Mouse (Mus musculus) spleen, postnatal 10 days (tissue): ENCODE results near the gene Mlf2.

ENCODE experiments used
- DNase-seq, 2 experiments: peaks; one replicate each; pipeline ENCODE4 v3.0.0; 2021 to 2022; ENCODE audit warnings: low spot score in 2 of 2

Mlf2 gene

DNA sequence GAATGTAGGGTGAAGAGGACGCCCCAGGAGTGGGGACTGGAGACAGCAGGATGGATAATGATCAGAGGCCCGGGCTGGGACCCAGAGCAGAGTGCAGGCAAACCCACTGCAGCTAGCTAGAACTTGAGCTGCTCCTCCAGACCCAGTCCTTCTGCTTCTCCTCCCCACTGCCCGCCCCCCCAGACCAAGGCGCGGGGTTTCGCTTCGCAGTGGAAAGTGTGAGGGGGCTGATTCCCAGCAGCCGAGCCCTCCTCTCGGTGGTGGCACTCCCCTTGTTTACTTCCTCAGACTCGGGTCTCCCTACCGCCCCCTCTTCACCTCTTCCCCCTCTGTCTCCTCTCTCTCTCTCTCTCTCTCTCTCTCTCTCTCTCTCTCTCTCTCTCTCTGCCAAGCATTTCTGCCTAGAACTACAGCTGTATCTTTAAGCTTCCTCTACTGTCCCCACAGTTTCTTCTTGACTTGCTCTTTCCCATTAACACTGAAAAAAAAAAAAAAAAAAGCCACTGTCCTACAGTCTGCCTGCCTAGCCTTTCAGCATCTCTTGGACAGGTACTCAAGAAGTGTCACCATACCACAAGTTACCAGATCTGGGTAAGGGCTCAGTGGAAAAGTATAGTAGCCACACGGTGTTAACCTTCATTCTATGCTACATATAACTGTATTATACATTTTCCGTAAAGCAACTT, 19.5 kb upstream of the Mlf2 start, which contains the start of gene Lag3:
Gene Lag3 (minus strand): TSS at position 173 of the 686 bp plus-strand sequence.
- no peak for DNase-seq

DNA sequence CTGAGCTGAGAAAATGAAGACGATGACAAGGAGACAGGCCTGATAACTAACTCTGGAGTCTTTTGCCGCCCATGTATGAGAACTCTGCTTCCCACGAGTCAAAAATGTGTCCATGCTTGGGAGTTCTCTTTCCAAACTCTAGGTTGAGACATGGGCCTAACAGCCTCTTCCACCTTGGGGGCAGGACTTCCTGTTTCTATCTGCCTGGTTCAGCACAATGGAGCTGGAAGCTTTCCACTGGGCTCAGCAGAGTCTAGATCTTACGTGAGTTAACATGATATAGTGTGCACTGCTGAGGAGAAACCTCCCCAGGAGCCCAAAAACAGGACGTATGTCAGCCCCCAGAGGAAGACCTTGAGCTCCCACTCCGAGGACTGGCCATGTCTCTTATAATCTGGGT, 18.0 kb upstream of the Mlf2 start:
- DNase-seq: no peak

DNA sequence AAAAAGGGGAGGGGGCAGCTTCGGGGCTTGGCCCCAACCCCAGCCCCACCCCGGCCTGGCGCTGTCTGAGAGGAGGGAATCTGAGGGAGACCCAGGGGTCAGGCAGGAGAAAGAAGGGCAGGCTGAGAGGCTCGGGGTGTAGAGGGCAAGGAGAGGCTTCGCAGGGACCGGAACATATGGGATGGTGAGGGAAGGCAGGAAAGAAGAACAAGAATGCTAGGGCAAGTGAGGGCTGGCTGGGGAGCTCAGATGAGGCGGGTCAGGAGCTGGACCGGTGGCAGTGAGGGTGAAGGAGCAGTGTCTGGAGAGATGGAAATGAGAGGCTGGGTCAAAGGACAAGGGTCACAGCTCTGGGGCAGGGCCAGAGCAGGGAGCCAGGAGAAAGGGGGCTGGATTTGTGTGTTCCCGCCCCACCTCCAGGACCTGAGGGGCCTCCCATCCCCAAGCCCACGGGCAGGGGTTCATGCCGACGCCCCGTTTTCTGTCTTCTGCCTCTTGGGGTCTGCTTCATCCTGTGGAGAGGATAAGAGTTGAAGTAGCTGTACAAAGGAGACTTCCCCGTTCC, 17.4 kb upstream of the Mlf2 start:
- no peak for DNase-seq

DNA sequence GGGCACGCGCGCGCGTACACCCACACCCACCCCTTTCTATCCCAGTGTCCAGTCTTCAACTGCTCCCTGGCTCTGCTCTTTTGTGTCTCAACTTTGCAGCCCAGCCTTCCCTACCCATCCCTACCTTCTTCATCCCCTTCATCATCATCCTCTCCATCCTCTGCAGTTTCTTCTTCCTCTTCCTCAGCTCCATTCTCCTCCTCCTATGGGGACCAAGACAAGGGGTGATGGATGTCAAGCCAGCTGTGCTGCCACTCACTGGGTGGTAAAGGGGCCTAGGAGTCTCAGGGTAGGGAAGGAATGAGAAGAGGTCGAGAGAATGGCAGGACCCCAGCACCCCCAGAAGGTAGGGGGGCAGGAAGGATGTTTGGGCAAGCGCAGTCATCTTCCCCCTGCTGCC, 16.7 kb upstream of the Mlf2 start:
- no peak for DNase-seq

DNA sequence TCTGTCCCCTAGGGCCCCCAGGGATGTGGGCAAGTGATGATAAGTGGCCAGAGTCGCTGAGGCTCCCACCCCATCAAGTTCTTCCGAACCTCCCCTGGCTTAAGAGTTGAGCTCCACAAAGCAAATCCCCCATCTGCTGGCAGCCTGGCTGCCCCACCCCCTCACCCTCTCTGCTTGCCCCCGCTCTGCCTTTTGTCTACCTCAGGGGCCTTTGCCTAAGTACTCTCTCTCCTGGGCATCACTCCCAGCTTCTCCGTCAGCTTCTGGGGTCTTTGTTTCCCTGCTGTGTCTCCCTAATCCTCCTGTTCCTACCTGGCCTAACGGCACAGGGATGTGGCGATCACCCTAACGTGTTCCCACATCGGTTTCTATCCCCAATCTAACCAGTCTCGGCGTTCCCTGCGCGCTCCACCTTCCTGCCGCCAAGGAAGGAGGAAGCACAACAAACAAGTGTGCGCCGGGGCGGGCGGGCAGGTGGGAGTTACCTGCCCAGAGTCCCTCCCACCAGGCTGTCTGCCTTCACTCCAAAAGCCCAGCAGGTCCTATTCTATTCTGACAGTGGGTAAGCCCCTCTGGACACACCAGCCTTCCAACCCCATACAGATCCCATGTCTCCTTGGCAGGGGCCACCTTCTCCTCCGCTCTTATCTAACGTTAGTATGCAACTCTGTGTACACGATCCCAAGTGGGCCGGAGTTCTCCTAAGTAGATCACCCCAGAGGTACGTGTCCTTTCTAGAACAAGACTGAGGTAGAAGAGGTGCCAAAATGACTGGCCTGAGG, 15.8 kb upstream of the Mlf2 start:
- no peak for DNase-seq

DNA sequence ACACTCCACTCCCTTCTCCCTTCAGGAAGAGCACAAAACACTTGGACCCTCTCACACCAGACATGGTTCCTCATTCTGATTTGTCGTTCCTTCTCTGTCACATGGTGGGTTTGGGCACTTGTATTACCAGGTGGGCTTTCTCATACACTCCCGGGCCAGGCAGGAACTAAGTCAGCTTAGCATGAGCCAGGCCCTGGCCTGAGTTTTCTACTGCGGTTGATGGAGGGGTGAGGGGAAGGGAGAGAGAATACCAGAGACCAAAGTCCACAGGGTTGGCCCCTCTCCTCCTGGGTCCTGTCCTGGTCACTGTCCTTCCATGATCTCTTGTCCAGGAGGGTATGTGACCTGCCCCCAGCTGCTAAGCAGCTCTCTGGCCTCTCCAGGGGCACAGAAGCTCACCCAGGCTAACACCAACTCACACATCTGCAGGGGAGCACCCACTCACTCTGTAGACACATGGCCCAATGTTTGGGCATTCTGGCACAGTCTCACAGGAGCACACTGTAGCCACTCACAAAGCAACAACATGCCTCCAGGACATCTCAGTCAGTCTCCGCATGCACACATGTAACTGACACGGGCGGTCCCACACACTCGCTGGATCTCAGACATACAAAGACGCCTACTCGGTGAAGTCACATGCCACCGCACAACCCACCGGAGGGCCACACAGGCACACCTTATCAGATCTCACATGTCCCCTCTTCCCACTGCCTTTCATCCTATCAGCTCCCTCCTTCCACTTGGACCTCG, 15.1 kb upstream of the Mlf2 start:
- no peak for DNase-seq

DNA sequence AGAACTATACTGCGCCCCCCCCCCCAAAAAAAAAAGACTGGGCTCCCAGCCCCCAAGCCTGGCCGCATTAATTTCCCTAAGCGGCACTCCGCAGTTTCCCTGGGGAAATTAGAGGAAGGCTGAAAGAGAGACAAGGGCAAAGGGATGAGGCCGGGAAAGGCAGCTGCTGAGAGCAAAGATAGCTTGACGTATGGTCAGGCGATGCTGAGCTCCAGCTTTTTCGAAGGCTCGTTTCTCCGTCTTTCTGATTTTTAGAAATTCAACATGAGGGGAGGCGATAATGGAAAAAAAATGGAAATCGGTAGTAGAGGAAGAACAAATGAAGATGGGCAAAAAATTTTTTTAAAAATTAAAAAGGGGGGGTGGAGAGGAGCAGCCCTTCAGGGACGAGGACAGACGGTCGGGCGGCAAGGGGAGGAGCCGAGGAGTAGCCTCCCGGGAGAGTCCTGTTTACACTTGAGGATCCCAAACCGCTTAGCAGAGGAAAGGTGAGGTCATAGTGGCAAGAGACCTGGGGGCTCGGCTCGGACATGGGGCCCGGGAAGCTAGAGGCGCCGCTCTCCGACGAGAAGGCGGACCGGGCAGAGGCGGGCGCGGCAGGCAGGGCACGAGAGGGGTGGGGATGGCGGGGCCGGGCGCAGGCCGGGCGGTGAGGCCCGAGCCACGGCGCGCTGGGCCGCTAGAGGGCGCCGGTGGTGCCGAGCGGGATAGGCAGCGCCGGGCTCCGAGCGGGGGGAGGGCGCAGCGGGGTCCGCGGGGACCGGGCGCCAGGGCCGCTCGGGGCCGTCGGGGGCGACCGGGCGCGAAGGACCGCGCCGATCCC, 14.3 kb upstream of the Mlf2 start:
- DNase-seq: peak; percentile 91 to 93

DNA sequence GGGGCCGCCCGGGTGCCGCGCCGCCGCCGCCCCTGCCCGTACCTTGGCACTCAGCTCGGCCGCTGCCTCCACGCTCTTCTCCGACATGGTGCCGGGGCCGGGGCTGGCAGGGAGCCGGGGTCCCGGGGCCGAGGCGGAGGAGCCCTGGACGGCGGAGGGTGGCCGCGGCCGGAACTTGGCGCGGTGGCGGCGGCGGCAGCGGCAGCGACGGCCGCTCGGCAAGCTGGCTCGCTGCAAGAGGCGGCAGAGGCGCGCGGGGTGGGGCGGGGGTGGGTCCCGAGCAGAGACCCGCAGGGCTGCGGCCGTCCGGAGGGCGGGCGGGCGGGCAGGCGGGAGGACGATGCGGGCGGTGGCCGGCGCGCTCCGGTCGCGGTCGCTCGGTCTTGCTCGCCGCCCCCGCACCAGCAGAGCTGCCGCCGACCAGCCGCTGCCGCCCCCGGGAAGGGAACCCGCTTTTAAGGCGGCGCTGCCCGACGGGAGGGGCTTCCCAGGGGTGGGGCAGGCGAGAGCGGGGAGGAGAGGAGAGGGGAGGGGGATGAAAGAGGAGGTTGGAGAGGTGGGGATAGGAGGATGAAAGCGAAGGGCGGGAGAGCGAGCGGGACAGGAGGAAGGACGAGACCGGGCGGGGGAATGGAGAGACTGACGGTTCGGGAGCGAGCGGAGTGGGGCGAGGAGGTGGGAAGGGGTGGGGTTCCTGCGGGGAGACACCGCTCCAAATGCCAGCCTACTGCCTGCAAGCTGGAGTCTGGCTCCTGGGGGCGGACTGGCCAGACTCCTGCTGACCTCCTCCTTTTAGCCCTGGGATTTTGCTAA, 13.5 kb upstream of the Mlf2 start:
- DNase-seq: peak; percentile 53 to 57

DNA sequence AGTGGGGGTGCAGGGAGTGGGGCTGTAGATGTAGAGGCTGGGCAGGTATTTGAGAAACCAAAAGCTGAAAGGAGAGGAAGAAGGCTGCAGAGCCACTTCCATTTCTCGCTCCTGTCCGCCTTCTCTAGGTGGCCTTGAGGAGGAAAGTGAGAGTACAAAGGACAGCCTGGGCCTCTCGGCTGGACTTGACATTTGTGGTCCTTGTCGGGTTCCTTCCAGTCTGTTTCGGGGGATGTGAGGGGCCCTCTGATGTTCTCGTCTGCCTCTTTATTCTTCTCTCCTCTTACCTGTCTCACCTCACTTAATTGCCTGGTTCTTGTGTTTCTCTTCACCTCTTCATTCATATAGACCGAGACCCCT, 12.9 kb upstream of the Mlf2 start:
- DNase-seq: no peak

DNA sequence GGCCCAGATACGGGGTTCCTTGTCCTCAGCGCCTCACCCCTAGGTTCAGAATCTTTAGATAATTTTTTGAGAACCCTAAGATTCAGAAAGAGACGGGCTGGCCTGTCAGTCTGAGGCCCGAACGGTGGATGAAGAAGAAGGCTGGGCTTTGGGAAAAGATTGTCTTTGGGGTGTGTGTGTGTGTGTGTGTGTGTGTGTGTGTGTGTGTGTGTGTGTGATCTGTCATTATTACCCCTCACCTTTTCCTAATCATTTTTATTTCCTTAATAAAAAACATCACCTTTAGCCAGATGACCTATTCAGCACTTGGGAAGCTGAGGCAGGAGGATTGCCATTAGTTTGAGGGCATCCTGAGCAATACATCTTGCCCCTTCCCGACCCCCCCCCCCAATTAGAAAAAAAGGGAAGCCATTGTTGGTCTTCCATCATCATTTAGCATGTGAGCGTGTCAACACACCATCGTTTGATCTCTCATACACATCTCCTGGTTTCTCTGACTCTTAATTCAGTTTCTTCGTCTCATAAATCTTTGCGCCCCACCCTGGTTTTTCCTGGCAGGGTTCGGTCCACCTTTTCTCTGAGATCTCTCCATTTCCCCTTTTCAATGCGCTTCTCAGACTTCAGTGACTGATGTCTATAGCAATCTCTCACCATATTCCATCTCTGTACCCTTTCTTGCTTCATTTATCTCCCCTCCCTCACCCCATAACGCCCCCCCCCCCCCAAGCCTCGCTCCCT, 12.1 kb upstream of the Mlf2 start:
- no peak for DNase-seq

DNA sequence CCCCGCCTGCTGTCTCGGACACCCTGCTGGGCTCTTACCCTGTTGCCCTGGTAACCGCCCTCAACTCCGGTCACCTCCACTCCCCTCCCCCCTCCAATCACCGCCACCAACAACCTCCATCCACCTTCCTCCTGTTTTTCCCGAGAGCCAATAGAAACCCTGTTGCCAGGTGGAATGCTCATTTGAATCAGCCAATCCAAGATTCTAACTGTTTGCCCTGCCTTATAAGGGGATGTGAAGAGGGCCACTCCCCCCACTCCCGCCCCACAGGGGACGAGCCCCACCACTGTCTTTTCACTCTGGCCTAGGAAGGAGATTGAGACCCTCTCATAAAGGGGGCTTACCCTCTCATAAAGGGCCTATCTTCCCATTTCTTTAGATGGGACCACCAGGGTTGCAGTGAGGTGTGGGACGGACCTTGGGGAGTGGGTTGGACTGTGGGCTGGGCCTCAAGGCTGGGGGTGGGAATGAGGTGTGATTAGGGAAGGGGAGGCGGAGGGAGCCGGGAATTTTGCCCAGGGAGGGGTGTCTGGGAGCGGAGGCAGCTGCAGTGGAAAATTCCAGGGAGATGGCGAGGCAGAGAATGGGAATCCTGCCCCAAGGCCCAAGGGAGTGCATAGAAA, 11.4 kb upstream of the Mlf2 start, which contains the start of gene Ptms:
Gene Ptms (minus strand): TSS at position 409 of the 623 bp plus-strand sequence.
- DNase-seq: peak in 1 of 2 experiments; percentile 55

DNA sequence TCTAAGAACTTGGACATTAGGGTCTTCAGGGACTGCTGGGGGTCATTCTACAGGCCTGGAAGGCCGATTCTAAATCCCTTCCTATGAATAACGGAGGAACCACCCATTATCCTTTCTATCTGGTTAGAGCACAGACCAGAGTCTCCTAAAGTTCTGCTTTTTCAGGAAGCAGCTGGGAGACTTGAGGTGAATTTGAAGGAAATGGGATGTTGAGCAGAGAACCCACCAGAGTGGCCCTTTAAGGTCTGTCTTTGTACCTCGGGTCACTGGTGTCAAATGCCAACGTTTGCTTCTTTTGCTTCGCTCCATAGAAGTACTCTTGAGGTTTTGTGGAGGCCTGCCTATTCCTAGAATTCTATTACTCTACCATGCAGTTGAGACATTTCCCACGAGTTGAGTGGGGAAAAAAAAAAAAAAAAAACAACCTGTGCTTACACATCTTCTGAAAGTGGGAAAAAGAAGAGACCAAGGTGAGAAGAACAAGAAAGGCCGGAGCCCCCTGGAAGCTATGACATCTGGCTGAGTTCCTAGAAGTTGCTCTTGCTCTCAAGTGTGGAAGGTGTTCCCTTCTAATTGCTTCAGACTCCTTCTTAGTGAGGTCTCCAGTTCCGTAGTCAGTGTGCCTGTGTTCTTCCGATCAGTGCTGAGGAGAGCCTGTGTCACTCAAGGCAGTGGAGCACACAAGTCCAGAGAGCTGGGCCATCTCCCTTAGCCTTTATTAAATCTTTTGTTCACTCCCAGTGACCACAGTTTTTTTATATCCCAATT, 10.7 kb upstream of the Mlf2 start:
- DNase-seq: no peak

DNA sequence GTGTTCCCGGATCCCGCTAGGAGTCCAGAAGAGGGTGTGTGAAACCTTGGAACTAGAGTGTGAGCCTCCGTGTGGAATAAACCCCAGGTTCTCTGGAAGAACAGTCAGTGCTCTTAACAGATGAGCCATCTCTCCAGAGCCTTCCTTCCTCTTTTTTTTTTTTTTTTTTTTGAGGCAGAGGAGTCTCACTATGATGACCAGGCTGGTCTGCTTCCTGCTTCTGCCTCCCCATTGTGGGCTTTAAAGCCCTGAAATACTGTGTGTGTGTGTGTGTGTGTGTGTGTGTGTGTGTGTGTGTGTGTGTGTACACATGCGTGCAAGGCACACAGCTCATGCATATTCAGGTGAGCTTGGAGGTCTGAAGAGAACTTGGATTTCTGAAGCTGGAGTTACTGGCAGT, 9.6 kb upstream of the Mlf2 start:
- no peak for DNase-seq

DNA sequence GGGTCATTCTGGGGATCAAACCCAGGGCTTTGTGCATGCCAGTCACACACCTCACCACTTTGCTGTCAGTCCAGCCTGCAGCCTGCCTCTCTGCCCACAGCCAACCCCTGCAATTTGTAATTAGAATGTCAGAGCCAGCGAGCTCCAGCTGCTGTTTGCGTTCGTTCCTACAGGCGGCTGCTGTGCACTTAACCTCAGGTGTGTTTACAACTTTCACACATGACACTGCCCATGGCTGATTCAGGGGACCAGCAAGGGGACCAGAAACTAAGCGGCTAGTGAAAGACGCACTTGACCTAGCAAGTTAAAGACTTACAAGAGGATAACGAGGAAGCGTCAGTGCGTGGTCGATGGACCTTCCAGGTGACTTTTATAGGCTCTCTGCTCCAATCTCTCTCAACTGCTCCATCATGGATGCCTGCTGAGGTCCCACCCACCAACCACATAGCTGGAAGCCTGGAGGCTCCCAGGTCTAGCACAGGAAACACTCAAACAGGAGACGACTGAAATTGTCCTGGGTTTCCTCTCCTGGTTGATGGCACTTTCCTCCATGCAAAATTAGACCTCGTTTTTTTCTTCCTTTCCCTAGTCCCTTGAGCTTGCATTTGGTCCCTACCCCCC, 5.9 kb upstream of the Mlf2 start:
- peak in 1 of 2 experiments; percentile 3 for DNase-seq

DNA sequence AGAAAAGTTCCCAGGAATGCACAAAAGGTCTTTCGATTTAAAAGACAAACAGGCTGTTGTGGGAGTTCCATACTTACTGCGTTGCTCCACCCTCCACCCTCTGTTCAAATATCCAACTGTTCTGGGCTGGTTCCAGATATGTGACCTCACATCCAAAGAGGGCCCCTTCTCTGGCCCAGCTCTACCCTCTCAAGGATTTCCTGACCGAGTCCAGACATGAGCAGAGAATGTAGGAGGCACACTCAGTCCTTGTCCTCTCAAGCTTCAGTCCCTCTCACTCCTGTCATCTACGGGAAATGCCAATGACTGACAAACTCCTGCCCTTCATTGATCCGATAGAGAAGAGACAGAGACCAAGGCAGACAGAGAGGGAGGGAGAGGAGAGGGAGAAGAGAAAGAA, 5.2 kb upstream of the Mlf2 start:
- DNase-seq: no peak

DNA sequence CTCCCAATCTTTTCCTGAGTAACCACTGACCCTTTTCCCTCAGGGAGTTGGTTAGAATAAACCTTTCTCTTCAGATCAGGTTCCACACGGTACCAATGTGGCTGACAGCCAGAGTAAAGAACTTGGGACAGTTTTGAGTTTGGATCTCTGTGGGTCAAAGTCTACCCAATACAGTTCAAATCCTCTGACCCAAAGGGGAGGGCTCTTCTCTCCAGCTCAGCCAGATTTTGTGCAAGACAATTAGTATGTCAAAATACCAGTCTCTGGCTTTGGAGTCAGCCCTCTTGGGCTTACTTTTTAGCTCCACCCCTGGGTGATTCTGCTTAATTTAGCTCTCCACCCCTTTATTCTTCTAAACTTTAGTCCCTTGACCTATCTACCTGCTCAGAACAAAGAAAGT, 955 bp upstream of the Mlf2 start:
- no peak for DNase-seq

DNA sequence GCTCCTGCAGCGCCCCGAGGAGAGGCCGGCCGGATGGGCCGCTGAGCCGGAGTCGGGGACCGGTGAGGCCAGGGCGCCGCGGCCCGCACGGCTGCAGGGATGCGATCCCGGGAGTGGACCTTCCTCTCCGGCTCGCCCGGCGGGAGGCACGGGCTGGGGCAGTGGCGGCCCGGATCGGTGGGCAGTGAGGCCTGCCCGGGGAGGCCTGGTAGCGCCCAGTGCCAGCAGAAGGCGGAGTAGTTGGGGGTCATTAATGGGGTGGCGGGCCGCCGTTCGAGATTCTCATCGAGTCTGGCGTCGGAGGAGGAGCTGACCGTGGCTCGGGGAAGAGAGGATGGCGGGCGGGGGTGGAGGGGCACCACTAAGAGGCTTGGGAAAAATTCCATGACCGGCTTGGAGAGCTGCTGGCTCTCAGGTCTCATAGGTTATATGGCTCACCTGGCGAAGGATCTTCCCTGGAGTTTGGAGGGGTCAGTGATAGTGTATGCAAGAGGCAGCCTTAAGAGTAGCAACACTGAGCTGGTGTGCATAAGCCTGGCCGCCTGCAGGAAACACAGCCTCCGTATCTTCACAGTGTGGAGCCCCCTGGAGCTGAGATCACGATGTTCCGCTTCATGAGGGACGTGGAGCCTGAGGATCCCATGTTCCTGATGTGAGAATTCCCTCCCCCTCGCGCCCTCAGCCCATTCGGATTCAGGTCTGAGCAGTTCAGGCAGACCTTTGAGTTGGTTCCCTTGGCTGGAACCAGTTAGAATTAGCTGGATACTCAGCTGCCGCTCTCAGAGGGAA, 533 bp downstream of the Mlf2 start:
- DNase-seq: peak in 1 of 2 experiments; percentile 54
